Mouse (Mus musculus) midbrain, embryonic 12.5 days (tissue): ENCODE data around the gene 4930562C15Rik. TPM values are rescaled to one million over a fixed set of nuclear protein-coding genes. Genes with fewer than 3 reads are reported as not detected.
"Not testable (repeated sequence)": the region's sequence is repeated elsewhere in the genome, so short reads cannot be mapped to it uniquely, and the experiment has no call there.

ENCODE experiments used
- ATAC-seq: fragments of 200-750 bp; cut with Nextera tagmentation; 2 replicates; pipeline ENCODE4 v1.8.0; 2017; ENCODE audit warnings: low read depth, moderate TSS enrichment, moderate library complexity; ENCODE audit not compliant: low FRiP score
- H3K27ac ChIP-seq: fragments of 300-500 bp; sonication (generic); replicated peaks from 2 replicates; pipeline ENCODE4 v1.5.1; 2016; ENCODE audit warnings: mild to moderate bottlenecking
- H3K27me3 ChIP-seq: fragments of 300-500 bp; sonication (generic); 2 replicates; pipeline ENCODE4 v1.6.1; 2016; ENCODE audit warnings: mild to moderate bottlenecking
- H3K36me3 ChIP-seq: fragments of 300-500 bp; sonication (generic); 2 replicates; pipeline ENCODE4 v1.6.1; 2016
- H3K4me1 ChIP-seq: fragments of 300-500 bp; sonication (generic); 2 replicates; pipeline ENCODE4 v1.6.1; 2016
- H3K4me2 ChIP-seq: fragments of 300-500 bp; sonication (generic); replicated peaks from 2 replicates; pipeline ENCODE4 v1.6.1; 2016; ENCODE audit warnings: mild to moderate bottlenecking, moderate library complexity
- H3K4me3 ChIP-seq: fragments of 300-500 bp; sonication (generic); 2 replicates; pipeline ENCODE4 v1.5.1; 2016; ENCODE audit warnings: mild to moderate bottlenecking
- H3K9ac ChIP-seq: fragments of 300-500 bp; sonication (generic); replicated peaks from 2 replicates; pipeline ENCODE4 v1.6.1; 2016; ENCODE audit warnings: mild to moderate bottlenecking, moderate library complexity
- H3K9me3 ChIP-seq: fragments of 300-500 bp; sonication (generic); 2 replicates; pipeline ENCODE4 v1.6.1; 2016; ENCODE audit warnings: mild to moderate bottlenecking
- WGBS: fragments of 180-500 bp; shearing (Covaris S2); methylation state at CpG from one replicate; pipeline ENCODE4 v1.1.7; 2016; 5-methylcytosine and 5-hydroxymethylcytosine counted together
- polyA plus RNA-seq: library from polyadenylated mRNA; unstranded; fragments of >200 nt; fragmentation: Nextera tagmentation; extraction: Ambion mirVana; gene quantifications from 2 replicates; pipeline ENCODE4 v1.2.1, GENCODE M21; 2016

4930562C15Rik gene
- polyA plus RNA-seq, result 0.69 and 0.75 TPM in 2 replicates

DNA sequence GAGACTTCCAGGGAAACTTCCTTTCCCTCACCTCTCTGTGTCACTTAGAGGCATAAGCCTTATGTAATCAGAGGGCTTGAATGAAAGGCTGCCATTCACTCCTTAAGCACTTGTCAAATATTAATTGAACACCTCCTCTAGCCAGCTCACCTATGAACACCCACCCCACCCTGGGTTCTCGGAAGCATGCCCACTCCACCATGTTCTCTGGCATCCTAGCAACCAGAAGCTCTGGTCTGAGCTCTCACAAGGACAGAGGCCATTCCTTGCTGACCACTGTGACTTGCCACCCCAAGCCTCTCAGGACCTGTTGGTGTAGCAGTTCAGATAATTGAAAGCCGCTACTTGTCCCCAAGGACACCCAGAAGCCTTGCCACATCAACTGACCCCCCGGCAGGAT, at the start of gene 4930562C15Rik:
Gene 4930562C15Rik, plus strand, starts transcription at position 226 of the 400 bp plus-strand sequence.
- no peak for ATAC-seq
- no peak within 1 kb of the TSS for H3K27ac ChIP-seq
- WGBS, result 85% methylated on average over 3 of the region's 3 CpGs

DNA sequence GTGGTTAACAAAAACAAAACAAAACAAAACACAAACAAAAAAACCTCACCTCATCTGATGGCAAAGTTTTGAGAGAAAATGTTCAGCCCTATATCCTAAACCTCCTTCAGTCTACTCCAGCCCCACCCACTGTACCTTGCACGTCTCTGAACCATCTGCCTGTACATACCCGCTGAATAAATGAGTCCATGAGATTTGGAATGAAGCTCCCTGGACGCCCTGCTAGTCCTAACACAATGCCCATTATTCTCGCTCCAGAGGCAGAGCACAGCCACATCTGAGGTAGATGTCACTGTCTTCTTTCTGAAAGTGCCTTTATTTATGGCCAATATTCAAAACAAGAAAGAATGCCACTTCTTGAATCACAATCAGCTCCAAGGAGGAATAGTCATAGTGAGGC, 49.5 kb upstream of the 4930562C15Rik start:
- Histone ChIP-seq H3K4me1 (peaks cover 31% of the 10 kb centered on the region), H3K9me3 (no peaks in the 10 kb centered on the region), H3K4me2 (no peak overlapping the region), H3K27me3 (no peaks in the 10 kb centered on the region), H3K36me3 (peaks cover 5% of the 10 kb centered on the region; the same call in 1 of the 2 replicates), H3K9ac (no peak overlapping the region), H3K4me3 (no peak overlapping the region), H3K27ac (no peak overlapping the region)
- WGBS, result 48% methylated on average over 4 of the region's 4 CpGs
- ATAC-seq, result no peak

More for the DNA sequence above, at the start of gene 4930562C15Rik:
- H3K9me3 ChIP-seq, result no peaks in the 10 kb centered on the region
- no peaks in the 10 kb centered on the region for H3K36me3 ChIP-seq
- H3K4me3 ChIP-seq, result no peak within 1 kb of the TSS
- no peak within 1 kb of the TSS for H3K4me2 ChIP-seq
- H3K9ac ChIP-seq, result no peak within 1 kb of the TSS
- H3K27me3 ChIP-seq, result no peaks in the 10 kb centered on the region
- H3K4me1 ChIP-seq, result no peaks in the 10 kb centered on the region

DNA sequence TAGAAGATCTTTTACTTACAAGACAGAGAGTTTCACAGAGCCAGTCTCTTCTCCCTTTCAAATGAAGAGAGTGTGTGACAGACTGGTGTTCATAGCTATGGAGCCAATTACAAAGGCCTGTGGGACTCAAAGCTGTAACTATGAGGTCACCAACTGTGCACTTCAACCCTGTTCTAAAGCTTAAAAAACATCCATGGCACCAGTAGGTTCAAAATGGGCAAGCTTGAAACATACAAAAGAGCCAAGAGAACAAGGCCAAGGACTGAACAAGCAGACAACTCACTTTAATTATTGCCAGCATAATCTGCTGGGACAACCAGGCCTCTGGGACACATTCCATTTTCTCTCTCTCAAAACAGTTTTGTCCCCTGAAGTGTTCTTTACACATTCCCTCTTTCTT, 47.0 kb upstream of the 4930562C15Rik start:
- Histone ChIP-seq H3K9ac (no peak overlapping the region), H3K27me3 (no peaks in the 10 kb centered on the region), H3K4me3 (no peak overlapping the region), H3K9me3 (no peaks in the 10 kb centered on the region), H3K4me1 (peaks cover 31% of the 10 kb centered on the region), H3K4me2 (peak overlapping the region; percentile 90), H3K27ac (no peak overlapping the region), H3K36me3 (peaks cover 4% of the 10 kb centered on the region; the same call in 1 of the 2 replicates)
- no peak for ATAC-seq

DNA sequence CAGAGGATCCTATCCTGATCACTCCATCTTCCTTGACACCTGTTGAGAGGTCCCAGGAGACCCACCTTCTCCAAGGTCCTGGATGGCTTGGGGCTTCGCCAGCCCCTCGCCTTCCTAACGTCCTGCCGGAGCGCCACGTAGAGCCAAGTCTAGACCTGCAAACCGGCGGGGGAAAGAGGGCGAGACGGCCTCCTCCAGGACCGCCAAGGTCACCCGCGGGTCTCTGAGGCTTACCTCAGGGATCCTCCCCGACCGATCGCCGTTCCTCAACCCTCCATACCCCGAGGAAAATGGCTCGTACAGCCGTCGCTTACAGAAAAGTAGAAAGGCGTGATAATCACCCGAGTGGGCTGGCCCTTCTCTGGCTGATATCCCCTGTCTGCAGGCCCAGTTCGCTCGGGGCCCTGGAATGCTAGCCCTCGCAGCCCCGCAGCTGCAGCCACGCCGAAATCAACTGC, 45.9 kb upstream of the 4930562C15Rik start:
- peaks cover 31% of the 10 kb centered on the region for H3K4me1 ChIP-seq
- peak overlapping the region; percentile 86 for H3K4me3 ChIP-seq
- no peaks in the 10 kb centered on the region for H3K9me3 ChIP-seq
- H3K27me3 ChIP-seq, result no peaks in the 10 kb centered on the region
- H3K4me2 ChIP-seq, result peak overlapping the region; percentile 90
- H3K27ac ChIP-seq, result peak overlapping the region; percentile 98
- no peaks in the 10 kb centered on the region for H3K36me3 ChIP-seq
- H3K9ac ChIP-seq, result peak overlapping the region; percentile 89
- ATAC-seq, result peak; percentile 66; the same call in 1 of the 2 replicates
- under 1% methylated on average over 28 of the region's 29 CpGs for WGBS

DNA sequence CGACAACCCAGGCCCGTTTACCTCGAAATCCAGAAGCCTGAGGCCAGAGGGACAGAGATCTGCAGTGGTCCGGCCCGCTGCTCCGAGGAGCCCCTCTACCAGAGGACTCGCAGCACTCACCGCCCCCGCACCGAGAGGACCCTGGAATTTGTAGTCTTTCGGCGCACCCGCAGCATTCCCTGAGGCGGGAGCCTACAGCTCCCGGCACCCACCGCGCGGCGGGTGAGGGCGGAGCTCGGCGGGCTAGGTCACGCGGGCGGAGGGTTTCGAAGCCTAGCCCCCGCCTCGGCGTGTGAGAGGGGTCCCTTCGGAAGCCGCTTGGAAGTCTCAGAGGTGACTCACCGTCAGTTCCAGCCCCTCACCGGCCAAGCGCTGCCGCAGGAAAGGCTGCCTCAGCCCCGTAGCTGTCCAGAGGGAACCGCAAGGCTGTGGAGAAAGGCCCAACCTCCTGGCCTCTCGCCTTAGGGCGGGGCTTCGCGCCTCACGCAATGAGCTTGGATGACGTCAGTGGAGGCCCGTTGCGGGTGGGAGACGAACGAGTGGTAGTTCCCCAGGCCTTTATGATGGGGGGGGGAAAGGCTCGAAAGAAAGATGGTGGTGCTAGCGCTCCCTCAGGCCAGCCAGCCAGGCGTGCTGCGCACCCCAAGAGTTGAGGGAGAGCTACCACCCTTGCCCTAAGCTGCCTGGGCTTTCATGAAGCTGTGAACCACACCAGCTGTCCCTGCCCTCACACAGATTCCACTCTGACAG, 45.2 kb upstream of the 4930562C15Rik start, which contains the start of gene Cdip1:
Gene Cdip1, minus strand, starts transcription at position 483 of the 750 bp plus-strand sequence.
- peak within 1 kb of the TSS; percentile 98 for H3K27ac ChIP-seq
- no peaks in the 10 kb centered on the region for H3K27me3 ChIP-seq
- ATAC-seq, result peak; percentile 98
- peak within 1 kb of the TSS; percentile 89 for H3K9ac ChIP-seq
- H3K9me3 ChIP-seq, result no peaks in the 10 kb centered on the region
- peaks cover 31% of the 10 kb centered on the region for H3K4me1 ChIP-seq
- H3K36me3 ChIP-seq, result no peaks in the 10 kb centered on the region
- peak within 1 kb of the TSS; percentile 86 for H3K4me3 ChIP-seq
- peak within 1 kb of the TSS; percentile 90 for H3K4me2 ChIP-seq
- WGBS, result under 1% methylated on average over 51 of the region's 51 CpGs

DNA sequence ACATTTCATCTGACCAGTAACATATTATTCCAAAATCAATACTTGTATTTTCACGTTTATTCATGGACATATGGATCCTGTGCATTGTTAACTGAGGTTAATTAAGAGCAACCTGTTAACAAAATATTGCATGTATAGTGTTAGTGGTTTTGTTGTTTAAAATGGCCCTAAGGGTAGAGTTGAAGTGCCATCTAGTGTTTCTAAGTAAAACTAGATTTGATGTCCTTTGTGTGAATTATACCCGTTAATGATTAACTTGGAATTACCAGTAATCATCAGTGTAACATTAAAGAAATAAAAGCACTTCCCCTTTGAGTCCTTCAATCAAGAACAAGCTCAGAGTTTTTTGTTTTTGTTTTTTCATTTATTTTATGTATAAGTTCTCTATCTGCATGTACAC, 43.9 kb upstream of the 4930562C15Rik start:
- 71% methylated on average over 2 of the region's 2 CpGs for WGBS
- Histone ChIP-seq H3K36me3 (no peaks in the 10 kb centered on the region), H3K27me3 (no peaks in the 10 kb centered on the region), H3K4me3 (no peak overlapping the region), H3K4me1 (peaks cover 24% of the 10 kb centered on the region), H3K27ac (no peak overlapping the region), H3K9ac (no peak overlapping the region), H3K4me2 (no peak overlapping the region), H3K9me3 (no peaks in the 10 kb centered on the region)
- ATAC-seq, result no peak

DNA sequence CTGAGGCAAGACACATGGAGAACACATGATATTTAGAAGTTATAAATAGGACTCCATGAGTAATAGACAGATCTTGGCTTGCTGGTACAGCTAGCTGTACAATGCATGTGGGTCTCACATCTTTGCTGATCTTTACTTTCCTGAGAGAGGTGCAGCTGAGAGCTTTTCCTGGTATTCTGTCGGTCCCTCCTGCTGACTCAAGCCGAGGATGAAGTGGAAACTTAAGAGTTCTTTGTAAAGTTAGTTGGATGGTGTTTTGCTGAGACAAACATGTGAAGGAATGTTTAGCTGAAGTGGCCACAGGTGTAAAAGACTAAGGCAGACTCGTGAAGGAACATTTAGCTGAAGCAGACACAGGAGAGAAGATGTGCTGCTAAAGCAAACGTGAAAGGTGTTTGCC, 38.6 kb upstream of the 4930562C15Rik start:
- Histone ChIP-seq H3K4me3 (no peak overlapping the region), H3K9me3 (no peaks in the 10 kb centered on the region), H3K9ac (no peak overlapping the region), H3K4me1 (no peaks in the 10 kb centered on the region), H3K27ac (no peak overlapping the region), H3K27me3 (no peaks in the 10 kb centered on the region), H3K36me3 (no peaks in the 10 kb centered on the region), H3K4me2 (no peak overlapping the region)
- ATAC-seq, result no peak
- 84% methylated on average over 4 of the region's 4 CpGs for WGBS

DNA sequence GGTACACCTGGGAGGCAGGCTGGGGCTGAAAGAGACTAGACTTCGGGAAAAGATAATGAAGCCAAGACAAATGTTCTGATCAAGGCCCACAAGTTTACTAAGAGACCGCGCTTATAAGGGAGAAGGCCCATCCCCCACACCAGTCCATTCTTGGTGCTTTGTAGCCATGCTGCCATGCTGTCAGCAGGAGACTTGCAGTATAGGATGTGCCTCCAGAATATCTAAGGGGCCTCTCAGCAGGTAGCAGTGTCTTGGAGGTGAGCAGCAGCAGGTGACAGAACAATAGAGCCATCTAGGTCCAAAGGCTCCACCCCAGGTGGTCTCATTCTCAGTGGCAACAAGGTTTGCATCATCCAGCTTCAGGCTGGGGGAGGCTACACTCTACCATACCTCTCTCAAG, 16.9 kb upstream of the 4930562C15Rik start:
- Histone ChIP-seq H3K36me3 (no peaks in the 10 kb centered on the region), H3K27me3 (no peaks in the 10 kb centered on the region), H3K9ac (no peak overlapping the region), H3K9me3 (0 out of 2 replicates have a peak, but pooled peaks cover 5% of the 10 kb centered on the region), H3K4me3 (no peak overlapping the region), H3K4me1 (no peaks in the 10 kb centered on the region), H3K27ac (no peak overlapping the region), H3K4me2 (no peak overlapping the region)
- 79% methylated on average over 3 of the region's 3 CpGs for WGBS
- ATAC-seq, result no peak

DNA sequence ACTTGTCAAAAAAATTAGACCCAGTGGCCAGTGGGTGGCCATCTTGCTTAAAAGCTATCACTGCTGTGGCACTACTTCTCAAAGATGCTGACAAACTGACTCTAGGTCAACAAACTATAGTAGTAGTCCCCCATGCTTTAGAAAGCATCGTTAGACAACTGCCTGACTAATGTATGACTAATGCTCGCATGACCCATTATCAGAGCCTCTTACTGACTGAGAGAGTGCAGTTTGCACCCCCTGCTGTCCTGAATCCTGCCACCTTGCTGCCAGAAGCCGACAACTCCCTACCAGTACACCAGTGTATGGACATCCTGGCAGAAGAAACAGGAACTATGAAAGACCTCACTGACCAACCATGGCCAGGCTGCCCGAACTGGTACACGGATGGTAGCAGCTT, 10.8 kb upstream of the 4930562C15Rik start:
- not testable (repeated sequence) for H3K9ac ChIP-seq, H3K4me2 ChIP-seq, ATAC-seq, H3K9me3 ChIP-seq, H3K36me3 ChIP-seq, H3K4me3 ChIP-seq, H3K27me3 ChIP-seq, H3K4me1 ChIP-seq, H3K27ac ChIP-seq
- WGBS, result 89% methylated on average over 5 of the region's 5 CpGs

DNA sequence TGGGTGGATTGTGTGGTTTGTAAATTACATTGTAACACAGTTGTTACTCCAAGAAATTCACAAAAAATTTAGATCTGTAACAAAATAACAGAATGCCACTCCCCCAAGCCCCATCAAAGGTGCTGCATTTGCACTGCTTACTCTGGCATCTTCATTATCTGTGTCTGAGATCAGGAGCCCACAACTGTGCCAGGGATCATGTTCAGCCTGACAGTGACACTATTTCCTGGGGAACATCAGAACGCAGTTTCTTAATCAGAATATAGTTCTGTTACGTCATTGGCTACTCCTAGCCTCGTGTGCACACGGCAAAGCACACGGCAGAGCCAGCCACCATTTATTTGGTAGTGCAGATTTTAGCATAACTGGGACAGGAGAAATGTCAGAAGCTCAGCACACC, 7.6 kb upstream of the 4930562C15Rik start:
- H3K9me3 ChIP-seq, result no peaks in the 10 kb centered on the region
- WGBS, result 93% methylated on average over 5 of the region's 5 CpGs
- H3K4me2 ChIP-seq, result no peak overlapping the region
- H3K4me1 ChIP-seq, result no peaks in the 10 kb centered on the region
- H3K27me3 ChIP-seq, result no peaks in the 10 kb centered on the region
- H3K36me3 ChIP-seq, result no peaks in the 10 kb centered on the region
- H3K4me3 ChIP-seq, result no peak overlapping the region
- no peak overlapping the region for H3K27ac ChIP-seq
- H3K9ac ChIP-seq, result no peak overlapping the region
- no peak for ATAC-seq

DNA sequence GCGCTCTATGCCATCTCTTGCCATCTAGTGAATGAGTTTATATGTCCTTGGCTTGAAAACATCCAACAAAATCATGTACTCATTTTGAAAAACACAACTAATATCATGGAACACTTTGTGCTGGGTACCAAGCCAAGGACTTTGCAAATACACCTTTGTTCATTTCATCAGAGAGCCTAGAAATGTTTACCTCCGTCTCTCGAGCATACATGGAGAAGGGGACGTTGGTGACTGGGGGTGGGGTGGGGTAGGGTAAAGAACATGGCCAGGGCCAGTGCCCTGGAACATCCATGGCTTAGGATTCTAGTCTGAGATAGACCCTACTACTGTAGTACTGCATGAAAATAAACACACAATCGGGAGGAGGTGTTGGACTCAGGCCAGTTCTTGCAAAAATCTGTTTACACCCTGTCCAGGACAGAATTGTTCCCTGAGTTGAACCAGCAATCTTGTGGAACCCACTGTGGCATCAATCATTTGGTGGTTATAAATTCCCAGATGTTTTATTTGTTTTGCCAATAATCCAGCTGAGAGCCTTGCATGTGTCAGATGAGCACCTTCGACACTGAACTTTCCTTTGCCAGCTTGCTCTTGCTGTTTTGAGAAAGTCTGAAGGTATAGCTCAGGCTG, 5.8 kb upstream of the 4930562C15Rik start:
- ATAC-seq, result no peak
- H3K9ac ChIP-seq, result no peak overlapping the region
- H3K4me1 ChIP-seq, result no peaks in the 10 kb centered on the region
- H3K36me3 ChIP-seq, result no peaks in the 10 kb centered on the region
- H3K4me3 ChIP-seq, result no peak overlapping the region
- 83% methylated on average over 6 of the region's 6 CpGs for WGBS
- H3K27ac ChIP-seq, result no peak overlapping the region
- no peaks in the 10 kb centered on the region for H3K9me3 ChIP-seq
- no peaks in the 10 kb centered on the region for H3K27me3 ChIP-seq
- no peak overlapping the region for H3K4me2 ChIP-seq

DNA sequence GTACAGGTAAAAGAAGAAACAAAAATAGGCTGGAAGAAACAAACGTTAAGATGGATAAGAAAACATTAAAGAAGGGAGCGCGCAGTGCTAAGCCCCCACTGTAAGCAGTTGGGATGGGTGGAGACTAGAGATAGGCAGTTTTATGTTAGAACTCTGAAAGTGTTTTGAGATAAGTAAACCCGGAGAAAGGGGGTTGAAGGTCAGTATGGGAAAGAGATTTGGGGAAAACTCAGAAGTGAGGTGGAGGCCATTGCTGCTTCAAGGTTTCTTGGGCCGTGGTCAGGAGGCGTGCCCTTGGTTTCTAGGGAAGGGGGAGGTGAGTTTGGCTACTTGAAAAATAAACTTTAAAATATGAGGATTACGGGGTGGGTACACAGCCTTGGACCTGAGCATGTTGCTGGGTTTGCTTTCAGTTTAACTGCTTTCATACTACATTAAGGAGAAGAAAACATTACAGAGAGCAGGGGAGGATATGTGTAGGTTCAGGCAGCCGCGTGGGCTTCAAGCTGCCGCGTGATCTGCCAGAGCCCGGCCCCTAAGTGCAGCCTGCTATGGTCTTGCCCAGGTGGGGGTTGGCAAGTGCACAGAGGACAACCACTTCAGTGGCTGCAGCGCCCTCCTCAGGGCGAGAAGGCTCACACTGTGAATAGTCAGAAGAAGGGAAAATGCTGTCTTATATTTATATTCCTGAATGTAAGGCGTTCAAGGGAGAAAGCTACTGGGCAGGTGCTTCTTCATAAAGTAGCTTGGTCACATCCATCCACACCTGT, 3.4 kb upstream of the 4930562C15Rik start:
- no peaks in the 10 kb centered on the region for H3K9me3 ChIP-seq
- H3K4me1 ChIP-seq, result no peaks in the 10 kb centered on the region
- no peak for ATAC-seq
- H3K27me3 ChIP-seq, result no peaks in the 10 kb centered on the region
- H3K36me3 ChIP-seq, result no peaks in the 10 kb centered on the region
- no peak overlapping the region for H3K4me3 ChIP-seq
- H3K9ac ChIP-seq, result no peak overlapping the region
- H3K4me2 ChIP-seq, result no peak overlapping the region
- no peak overlapping the region for H3K27ac ChIP-seq
- 72% methylated on average over 15 of the region's 15 CpGs for WGBS
